Mouse (Mus musculus): ENCODE results near the gene Ism1. TPM values are rescaled to one million over a fixed set of nuclear protein-coding genes. Genes with fewer than 3 reads are reported as not detected.

Ism1 gene
- polyA plus RNA-seq, 1 experiment from 2014 or later = 0.12 TPM

GRCm38 (mm10) chr2:139807887-139808286 is 129.9 kb downstream of the Ism1 start:
- DNase-seq (ENCODE audit: low spot score) = no peak

Other genes starting within 250 kb of the Ism1 start
- gene Sptlc3, start 184.3 kb upstream of the Ism1 start, polyA plus RNA-seq (2015; fragmentation: Nextera tagmentation; extraction: Ambion mirVana) = 0.79 and 1.2 TPM in 2 replicates